Mouse (Mus musculus) C2C12 (cell line): ENCODE measurements around the gene Anapc7. TPM values are rescaled to one million over a fixed set of nuclear protein-coding genes. Genes with fewer than 3 reads are reported as not detected.
"Not testable (repeated sequence)": the region's sequence is repeated elsewhere in the genome, so short reads cannot be mapped to it uniquely, and the experiment has no call there.

ENCODE experiments used
- H3K27me3 ChIP-seq: one replicate; pipeline ENCODE4 v1.6.1; 2011; ENCODE audit not compliant: control insufficient read depth, insufficient read depth, insufficient read length
- H3K36me3 ChIP-seq: one replicate; pipeline ENCODE4 v1.6.1; 2011; ENCODE audit not compliant: control insufficient read depth, insufficient read depth
- H3K4me3 ChIP-seq: one replicate; pipeline ENCODE4 v1.5.1; 2011; ENCODE audit warnings: mild to moderate bottlenecking, control low read depth; ENCODE audit not compliant: poor library complexity, insufficient read depth, severe bottlenecking
- H3K79me2 ChIP-seq: one replicate; pipeline ENCODE4 v1.6.1; 2011; ENCODE audit not compliant: control insufficient read depth, insufficient read depth
- H3K79me3 ChIP-seq: one replicate; pipeline ENCODE4 v1.6.1; 2011; ENCODE audit warnings: low read depth, control low read depth
- H3ac ChIP-seq: one replicate; pipeline ENCODE3; 2011; ENCODE audit warnings: low read depth; ENCODE audit not compliant: control insufficient read depth, insufficient read length
- CEBPB ChIP-seq: IDR thresholded peaks from one replicate; pipeline ENCODE4 v1.6.1; 2011; ENCODE audit warnings: low read depth, mild to moderate bottlenecking, control low read depth, moderate library complexity
- CTCF ChIP-seq: IDR thresholded peaks from one replicate; pipeline ENCODE4 v1.5.1; 2011; ENCODE audit not compliant: control insufficient read depth, insufficient read depth, insufficient read length
- FOSL1 ChIP-seq: IDR thresholded peaks from one replicate; pipeline ENCODE4 v1.8.0; 2011; ENCODE audit warnings: mild to moderate bottlenecking, low read length; ENCODE audit not compliant: poor library complexity, insufficient read depth, severe bottlenecking
- MAX ChIP-seq: IDR thresholded peaks from one replicate; pipeline ENCODE4 v1.6.1; 2011; ENCODE audit warnings: mild to moderate bottlenecking, control low read depth
- MYOD1 ChIP-seq: IDR thresholded peaks from one replicate; pipeline ENCODE4 v1.6.1; 2011; ENCODE audit warnings: low read depth; ENCODE audit not compliant: control insufficient read depth, insufficient read length
- MYOG ChIP-seq: IDR thresholded peaks from one replicate; pipeline ENCODE4 v1.6.1; 2011; ENCODE audit not compliant: control insufficient read depth, insufficient read length; ENCODE audit errors: extremely low read depth
- USF1 ChIP-seq: IDR thresholded peaks from one replicate; pipeline ENCODE4 v1.6.1; 2011; ENCODE audit warnings: low read depth, mild to moderate bottlenecking, control low read depth, moderate library complexity
- polyA plus RNA-seq: library from polyadenylated mRNA; unstranded; fragments of >200 nt; fragmentation: generic; extraction: Trizol; gene quantifications from one replicate; pipeline ENCODE4 v1.2.1, GENCODE M21; 2012; ENCODE audit warnings: missing spikeins

Anapc7 gene
- polyA plus RNA-seq, 1 experiment: 45.3 TPM

GRCm38 (mm10) chr5:122454883-122455282 is 33.4 kb downstream of the Anapc7 start:
- H3K36me3 ChIP-seq: peaks cover 80% of the 10 kb centered on the region
- no peak for TF ChIP-seq MYOG
- H3K79me2 ChIP-seq: no peaks in the 10 kb centered on the region

GRCm38 (mm10) chr5:122455584-122455983 is 34.1 kb downstream of the Anapc7 start:
- TF ChIP-seq MYOD1: no peak
- no peak for TF ChIP-seq CTCF
- TF ChIP-seq USF1: no peak
- TF ChIP-seq CEBPB: no peak
- TF ChIP-seq MYOG: no peak
- no peak for TF ChIP-seq MAX
- TF ChIP-seq FOSL1: no peak
- H3K79me2 ChIP-seq: no peaks in the 10 kb centered on the region

More at GRCm38 (mm10) chr5:122454883-122455282, 33.4 kb downstream of the Anapc7 start:
- Histone ChIP-seq H3K27me3 (no peaks in the 10 kb centered on the region), H3K4me3 (no peak overlapping the region), H3ac (no peak overlapping the region), H3K79me3 (no peaks in the 10 kb centered on the region)

GRCm38 (mm10) chr5:122457054-122457453 is 35.6 kb downstream of the Anapc7 start:
- H3K79me3 ChIP-seq, H3K79me2 ChIP-seq, H3K27me3 ChIP-seq: not testable (repeated sequence)

More at GRCm38 (mm10) chr5:122455584-122455983, 34.1 kb downstream of the Anapc7 start:
- Histone ChIP-seq H3K27me3 (no peaks in the 10 kb centered on the region), H3K4me3 (no peak overlapping the region), H3K79me3 (no peaks in the 10 kb centered on the region), H3K36me3 (peaks cover 87% of the 10 kb centered on the region), H3ac (no peak overlapping the region)

GRCm38 (mm10) chr5:122458066-122458465 is 36.6 kb downstream of the Anapc7 start:
- Histone ChIP-seq H3K79me3 (no peaks in the 10 kb centered on the region), H3K36me3 (peaks cover 96% of the 10 kb centered on the region), H3K4me3 (no peak overlapping the region), H3ac (no peak overlapping the region), H3K79me2 (no peaks in the 10 kb centered on the region), H3K27me3 (no peaks in the 10 kb centered on the region)
- TF ChIP-seq FOSL1: no peak
- peak; percentile 43 for TF ChIP-seq CEBPB

More at GRCm38 (mm10) chr5:122457054-122457453, 35.6 kb downstream of the Anapc7 start:
- H3K4me3 ChIP-seq, H3ac ChIP-seq: not testable (repeated sequence)
- peaks cover 96% of the 10 kb centered on the region for H3K36me3 ChIP-seq

GRCm38 (mm10) chr5:122459335-122459734 is 37.8 kb downstream of the Anapc7 start:
- no peak for TF ChIP-seq MAX
- TF ChIP-seq CEBPB: no peak
- TF ChIP-seq MYOD1: no peak
- TF ChIP-seq CTCF: no peak
- TF ChIP-seq FOSL1: no peak
- TF ChIP-seq USF1: no peak
- H3ac ChIP-seq: no peak overlapping the region
- no peaks in the 10 kb centered on the region for H3K79me2 ChIP-seq
- no peaks in the 10 kb centered on the region for H3K27me3 ChIP-seq
- H3K79me3 ChIP-seq: no peaks in the 10 kb centered on the region
- H3K4me3 ChIP-seq: no peak overlapping the region
- peaks cover 90% of the 10 kb centered on the region for H3K36me3 ChIP-seq

- no peak overlapping the region for H3K4me3 ChIP-seq
- H3K27me3 ChIP-seq: no peaks in the 10 kb centered on the region
- no peak overlapping the region for H3ac ChIP-seq
- H3K79me3 ChIP-seq: no peaks in the 10 kb centered on the region
- H3K36me3 ChIP-seq: peaks cover 93% of the 10 kb centered on the region
- no peak for TF ChIP-seq MYOG
- no peak for TF ChIP-seq MYOD1
- TF ChIP-seq FOSL1: no peak
- no peak for TF ChIP-seq USF1
- TF ChIP-seq CEBPB: no peak
- no peak for TF ChIP-seq CTCF
- TF ChIP-seq MAX: no peak
- no peaks in the 10 kb centered on the region for H3K79me2 ChIP-seq
These were observed 39.2 kb downstream of the Anapc7 start for GRCm38 (mm10) chr5:122460656-122461055.
